Mouse (Mus musculus): ENCODE data around the gene Pde8a.
A peak's percentile ranks its signal among the peaks of the same experiment; 100 is the strongest.

Pde8a gene

DNA sequence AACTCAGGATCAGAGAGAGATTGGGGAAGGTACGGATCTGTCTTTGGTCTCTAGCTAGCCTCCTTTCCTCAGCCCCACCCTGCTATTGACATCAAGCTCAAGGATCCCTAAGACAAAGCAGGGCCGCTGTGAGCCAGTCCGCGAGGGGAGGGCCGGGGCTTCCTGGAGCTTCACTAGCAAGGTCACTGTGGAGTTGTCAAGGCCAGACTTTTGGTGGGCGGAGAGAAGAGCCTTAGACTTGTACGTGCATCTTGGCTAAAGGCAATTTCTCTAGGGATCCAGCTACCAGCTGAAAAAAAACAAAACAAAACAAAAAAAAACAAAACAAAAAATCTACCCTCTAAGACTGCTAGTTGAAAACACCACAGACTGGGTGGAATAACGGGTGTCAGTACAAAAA lies 1.6 kb upstream of the Pde8a start:
- DNase-seq: peak in 1 of 2 experiments; percentile 14

DNA sequence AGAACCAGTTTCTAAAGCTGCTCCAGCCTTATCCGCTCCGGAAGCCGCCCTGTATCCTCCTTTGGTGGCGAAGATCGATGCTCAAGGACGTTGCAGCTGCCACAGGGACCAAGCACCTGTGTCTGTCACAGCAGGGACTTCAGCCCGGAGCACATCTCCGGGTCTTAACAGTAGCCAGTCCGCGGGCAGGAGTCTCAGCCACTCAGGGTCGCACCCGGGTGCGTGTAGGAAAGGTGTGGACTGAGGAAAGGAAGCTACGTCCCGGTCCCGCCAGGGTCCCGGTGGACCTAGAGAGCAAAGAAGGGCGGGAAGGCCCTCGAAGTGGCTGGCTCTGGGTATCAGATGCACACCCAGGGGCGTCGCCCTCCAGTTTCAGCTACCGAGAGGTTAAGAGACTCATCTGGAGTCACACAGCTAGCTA lies 1.1 kb upstream of the Pde8a start:
- peak; percentile 72 to 80 for DNase-seq

DNA sequence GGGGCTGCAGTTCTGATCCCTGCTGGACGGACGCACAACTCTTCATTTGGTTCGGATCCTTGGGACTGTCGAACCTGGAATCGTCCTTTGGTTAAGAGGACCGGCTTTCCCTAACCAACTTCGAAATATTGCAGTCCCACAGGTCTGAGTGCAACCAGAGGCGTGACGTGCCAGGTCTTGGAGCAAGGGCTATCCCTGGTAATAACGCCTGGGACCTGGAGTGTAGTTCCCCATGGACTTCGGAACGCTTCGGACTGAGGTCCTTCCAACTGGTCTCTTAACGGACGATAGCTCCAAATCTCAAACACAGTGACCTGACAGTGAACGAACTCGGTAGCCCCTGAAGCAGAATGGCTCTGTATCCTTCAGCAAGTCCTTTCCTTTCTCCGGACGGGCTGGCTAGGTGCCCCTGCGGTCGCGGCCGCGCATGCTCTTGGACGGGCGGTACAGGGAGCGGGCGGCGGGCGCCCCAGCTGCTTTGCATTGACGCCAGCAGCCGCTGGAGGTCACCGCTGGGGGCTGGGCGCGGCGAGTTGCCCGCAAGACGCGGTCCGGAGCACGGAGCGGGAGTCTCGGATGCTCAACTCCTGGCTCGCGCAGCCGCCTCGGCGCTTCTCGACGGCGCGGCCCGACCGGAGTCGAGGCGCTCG lies 574 bp upstream of the Pde8a start:
- DNase-seq: peak; percentile 93 to 96

DNA sequence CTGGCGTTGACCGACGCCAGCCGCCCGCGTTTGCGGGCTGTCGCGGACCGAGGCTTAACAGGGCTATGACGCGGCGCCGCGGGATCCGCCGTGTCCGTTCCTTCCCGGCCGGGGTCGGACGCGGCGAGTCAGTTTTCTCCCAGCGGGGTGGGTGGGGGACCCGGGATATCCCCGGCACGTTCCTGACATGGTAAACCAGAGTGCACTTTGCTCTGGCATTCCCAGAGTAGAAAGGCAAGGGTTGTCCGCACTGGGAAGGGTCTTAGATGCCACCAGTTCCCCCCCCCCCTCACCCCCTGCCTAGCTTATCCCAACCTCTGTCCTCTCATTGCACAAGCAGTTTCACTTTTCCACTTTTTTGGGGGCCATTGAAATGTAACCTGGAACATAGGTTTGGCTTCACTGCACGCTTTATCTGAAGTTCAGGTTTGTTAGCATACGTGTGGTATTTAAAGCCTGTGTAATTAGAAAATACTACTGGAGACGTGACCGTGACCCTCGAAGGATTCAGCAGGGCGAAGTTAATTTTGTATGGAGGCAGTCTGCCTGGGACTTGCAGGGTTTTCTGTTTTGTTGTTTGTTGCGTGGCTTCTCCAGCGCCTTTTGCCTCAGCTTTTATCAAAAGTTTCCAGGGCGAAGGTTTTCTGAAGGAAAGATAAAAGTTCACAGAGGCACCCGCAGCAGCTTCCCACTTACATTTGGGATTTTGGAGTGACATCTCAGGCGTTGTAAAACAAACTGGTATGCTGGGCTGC lies 934 bp downstream of the Pde8a start:
- DNase-seq: no peak

DNA sequence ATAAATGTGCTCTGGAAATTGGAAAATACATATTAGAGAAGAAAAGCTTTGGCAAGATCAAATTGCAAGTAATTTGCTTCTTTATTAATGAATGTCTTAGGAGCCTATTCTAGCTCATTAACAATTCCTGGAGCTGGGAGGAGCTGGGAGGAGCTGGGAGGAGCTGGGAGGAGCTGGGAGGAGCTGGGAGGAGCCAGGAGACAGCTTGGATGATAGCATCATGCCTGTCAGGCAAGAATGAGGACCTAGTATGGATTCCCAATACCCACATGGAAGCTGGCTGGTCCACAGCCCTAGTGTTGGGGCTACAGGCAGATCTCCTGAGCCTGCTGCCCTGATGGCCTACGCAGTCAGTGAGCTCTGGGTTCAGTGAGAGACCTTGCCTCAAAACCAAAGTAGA lies 2.6 kb downstream of the Pde8a start:
- DNase-seq: no peak

DNA sequence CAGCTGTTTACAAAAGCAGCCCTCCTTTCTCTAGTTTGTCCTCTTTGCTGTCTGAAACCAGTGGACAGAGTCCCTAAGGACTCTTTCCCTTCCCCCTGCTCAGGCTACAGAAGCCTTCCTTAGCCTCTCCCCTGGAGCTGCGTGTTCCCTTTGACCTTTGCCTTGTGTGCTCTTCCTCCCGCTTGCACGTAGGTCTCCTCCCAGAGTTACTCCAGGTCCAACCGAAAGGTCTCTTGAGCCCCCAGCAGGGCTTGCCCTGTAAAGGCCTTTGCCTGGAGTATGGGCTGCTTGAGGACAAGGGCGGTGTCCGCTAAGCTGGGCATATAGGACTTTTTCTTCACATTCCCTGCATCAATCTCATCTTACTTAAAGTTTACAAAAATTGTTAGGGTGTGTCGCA lies 5.9 kb downstream of the Pde8a start:
- no peak for DNase-seq

DNA sequence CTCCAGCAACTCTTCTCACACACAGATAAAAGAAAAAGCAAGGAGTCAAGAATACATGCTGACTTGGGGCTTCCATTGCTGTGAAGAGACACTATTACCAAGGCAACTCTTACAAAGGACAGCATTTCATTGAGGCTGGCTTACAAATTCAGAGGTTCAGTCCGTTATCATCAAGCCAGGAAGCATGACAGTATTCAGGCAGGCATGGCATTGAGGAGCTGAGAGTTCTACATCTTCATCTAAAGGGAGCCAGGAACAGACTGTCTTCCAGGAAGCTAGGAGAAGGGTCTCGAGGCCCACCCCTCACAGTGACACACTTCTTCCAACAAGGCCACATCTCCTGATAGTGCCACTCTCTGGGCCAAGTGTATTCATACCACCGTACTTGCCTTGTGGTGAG lies 7.0 kb downstream of the Pde8a start:
- DNase-seq: no peak

DNA sequence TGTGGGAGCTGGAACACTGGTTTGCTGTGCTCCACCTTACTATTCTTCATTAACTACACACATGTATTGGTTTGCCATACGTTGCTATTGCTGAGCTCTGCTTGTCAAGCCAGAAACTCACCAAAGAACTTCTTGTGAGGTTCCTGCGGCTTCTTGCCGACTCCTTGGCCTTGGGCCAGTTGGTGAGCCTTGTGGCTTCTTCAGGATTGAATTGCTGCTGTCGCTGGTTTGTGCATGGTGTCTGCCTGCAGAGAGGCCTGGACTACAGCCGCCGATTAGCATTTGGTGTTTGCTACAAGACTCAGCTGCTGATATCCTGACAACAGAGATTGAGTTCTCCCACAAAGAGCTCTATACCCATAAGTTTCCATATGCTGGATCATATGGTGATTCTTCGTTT lies 10.9 kb downstream of the Pde8a start:
- DNase-seq: no peak

DNA sequence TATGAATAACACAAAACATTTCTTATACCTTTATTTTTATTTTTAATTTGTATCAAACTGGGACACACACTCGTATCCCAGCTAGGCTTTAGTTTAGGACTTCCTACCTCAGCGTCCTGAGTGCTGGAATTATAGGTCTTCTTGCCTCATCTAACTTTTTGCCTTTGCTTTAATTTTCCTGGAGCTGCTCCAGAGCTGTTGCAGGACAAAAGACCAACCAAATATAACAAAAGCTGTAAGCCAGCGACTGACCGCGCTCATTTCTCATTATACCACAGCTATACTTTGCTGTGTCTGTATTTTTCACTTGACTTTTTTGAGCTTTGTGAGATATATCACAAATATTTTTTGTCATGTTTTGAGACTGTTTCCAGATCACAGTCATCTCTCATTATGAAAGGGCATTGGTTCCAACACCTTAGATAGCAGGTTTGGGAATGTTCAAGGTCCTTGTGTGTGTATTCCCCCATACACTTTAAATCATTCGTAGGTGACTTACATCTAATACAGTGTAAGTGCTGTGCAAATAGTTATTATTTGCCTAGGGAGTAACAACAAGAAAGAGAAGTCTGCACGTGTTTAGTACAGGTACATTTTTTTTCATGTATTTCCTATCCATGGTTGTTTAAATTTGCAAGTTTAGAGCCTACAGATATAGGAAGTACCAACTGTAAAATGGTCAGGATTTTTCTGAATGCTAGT lies 16.8 kb downstream of the Pde8a start:
- DNase-seq: no peak

DNA sequence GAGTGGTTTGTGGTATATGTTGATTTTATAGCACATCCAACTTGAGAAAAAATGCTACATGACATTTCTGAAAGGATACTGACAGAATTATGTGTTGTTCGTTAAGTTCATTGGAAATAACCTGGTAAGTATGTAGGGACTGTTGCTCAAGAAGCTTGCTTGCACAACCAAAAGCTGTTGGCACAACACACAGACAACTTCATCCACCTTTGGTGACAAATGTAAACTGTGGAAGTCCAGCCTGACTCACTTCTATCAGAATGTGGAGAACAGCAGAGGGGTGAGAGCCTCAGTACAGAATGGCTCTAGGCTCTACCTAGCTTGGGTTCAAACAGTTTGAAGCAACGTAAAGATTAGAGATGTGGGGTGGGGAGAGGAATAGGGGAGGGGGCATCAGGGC lies 19.3 kb downstream of the Pde8a start:
- DNase-seq: no peak

DNA sequence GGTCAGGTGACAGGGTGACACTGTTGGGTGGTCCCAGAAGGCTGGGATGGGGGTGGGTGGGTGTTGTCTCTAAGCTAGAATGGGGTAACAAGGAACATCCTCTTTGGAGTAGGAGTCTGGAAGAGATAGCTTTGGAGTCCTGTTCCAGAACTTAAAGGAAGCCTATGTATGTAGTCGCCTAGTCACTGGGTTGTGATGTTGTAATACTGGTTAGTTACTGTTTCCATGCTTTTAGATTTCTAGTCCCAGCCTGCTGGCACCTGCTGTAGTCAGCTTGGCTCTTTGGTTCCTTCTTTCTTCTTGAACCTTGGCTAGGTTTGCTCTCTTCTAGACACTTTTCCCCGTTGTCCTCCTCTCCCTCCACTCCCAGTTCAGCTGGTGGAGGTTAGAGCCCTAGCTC lies 21.7 kb downstream of the Pde8a start:
- no peak for DNase-seq

DNA sequence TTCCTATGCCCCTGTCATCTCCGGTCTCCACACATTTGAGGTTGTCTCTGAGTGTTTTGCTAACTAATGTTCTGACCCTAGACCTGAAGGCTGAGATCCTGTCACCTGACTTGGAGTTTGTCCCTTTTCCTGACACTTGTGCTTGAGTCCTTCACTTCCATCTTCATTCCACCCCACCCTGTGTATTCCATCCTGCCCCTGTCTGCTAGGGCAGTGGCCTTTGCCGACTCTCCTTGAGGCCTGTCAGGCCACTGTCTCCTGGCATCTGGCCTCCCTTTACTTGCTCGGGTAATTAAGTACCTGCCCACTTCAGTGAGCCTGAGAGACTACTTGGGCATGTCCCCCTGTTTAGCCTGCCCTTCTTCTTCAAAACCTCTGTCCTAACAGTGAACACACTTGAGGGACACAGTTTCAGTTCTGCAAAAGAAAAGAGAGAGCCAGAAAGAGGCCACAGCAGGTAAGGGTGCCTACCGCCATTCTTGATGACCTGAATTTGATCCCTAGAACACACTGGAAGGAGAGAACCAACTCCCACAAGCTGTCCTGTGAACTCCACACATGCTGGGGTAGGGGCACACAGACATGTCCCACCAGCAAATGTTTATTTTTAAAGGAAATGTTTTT lies 22.3 kb downstream of the Pde8a start:
- DNase-seq: no peak

DNA sequence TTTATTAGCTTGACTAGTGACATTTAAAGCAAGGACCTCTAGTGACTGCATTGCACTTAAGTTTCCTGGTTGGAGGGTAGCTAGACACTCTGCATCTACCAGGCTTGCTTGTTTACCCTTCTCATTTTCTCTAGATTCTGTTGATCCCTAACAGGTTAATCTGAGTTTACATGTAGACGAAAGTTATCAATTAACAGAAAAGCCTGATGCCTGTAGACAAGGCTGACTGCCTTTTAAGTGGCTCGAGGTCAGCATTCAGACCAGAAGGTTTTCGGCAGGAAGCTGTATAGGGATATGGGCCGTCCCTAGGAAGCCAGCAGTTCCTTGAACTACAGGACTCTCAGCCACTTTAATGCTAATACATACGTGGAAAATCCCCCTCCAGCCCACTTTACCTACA lies 30.0 kb downstream of the Pde8a start:
- no peak for DNase-seq

DNA sequence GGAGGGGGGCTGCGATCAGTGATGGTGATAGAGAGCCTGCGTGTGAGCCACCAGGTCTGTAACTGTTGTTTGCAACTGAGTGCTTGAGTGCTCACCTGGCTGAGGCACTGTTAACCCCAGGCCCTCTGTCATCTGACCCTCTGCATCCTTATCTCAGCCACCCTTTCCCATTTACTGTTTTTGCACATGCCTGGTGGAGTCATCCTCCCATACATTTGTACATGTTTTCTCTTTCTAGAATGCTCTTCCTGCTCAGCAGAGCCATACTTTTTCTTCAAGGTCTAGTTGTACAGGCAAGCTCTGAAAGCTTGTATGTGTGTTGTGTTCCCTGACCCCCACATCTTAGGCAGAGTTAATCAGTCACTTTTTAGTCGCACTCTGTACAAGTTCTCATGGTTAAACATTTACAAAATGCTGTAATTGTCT lies 36.5 kb downstream of the Pde8a start:
- no peak for DNase-seq

DNA sequence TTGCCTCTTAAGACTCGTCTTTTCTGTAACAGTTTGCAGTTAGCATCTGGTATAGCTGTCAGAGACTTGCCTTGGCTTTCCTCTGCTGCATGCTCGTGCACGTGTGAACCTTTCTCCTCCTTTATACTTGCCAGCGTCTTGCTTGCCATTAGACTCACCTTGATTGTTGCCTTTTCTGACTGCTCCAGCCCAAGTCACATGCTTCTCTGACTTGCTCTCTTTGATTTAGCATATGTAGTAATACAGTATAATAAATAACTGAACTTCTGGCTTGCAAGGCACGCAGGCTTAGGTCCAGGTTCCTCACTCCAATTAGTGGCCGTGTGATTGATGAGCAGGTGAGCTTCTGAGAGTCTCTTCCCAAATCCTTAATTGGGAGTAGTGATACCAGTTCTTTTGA lies 37.2 kb downstream of the Pde8a start:
- DNase-seq: no peak

DNA sequence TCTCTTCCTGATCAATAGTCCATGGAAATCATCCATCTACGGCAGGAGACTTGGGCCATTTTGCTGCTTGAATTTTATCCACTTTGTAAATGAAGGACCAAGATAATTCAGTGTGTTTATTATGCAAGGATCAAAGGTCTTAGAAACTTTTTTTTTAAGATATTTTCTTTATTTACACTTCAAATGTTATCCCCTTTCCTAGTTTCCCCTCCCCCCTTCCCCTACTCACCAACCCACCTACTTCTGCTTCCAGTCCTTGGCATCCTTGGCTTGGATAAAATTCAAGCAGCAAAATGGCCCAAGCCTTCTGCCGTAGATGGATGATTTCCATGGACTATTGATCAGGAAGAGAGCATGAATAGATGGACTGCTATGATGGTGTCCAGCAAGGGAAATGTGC lies 38.1 kb downstream of the Pde8a start:
- DNase-seq: no peak

DNA sequence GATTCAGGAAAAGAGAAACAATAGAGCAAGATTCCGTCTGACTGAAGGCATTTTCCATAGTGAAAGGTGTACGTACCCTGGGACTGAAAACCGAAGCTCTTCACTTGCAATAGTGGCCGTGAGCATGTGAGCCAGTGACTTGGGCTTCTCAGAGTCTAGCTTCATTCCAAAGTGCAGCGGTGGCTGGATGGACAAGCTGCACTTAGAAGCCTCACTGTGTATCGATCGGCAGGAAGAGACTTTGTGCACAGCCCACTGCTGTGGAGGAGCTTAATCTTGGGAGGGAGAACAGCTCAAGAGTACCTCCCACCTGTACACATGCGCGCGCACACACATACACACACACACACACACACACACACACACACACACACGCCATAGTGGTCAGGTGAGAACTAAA lies 39.9 kb downstream of the Pde8a start:
- no peak for DNase-seq

DNA sequence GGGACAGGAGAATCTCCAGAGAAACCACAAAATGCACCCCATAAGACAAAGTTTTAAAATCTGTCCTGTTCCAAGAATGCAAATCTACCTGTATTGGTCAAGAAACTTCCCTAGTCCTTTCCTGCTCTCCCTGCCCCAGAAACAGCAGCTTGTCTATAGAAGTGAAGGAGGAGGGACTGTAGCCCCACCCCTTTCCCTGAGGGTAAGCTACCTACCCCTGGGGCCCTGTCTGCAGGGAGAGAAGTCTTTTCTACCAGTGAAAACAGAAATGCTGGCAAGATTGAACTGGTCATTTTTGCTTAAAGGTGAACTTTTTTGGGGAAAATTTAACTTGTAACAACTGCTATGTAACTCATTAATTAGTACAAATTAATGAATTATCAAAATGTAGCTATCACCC lies 41.2 kb downstream of the Pde8a start:
- DNase-seq: no peak

DNA sequence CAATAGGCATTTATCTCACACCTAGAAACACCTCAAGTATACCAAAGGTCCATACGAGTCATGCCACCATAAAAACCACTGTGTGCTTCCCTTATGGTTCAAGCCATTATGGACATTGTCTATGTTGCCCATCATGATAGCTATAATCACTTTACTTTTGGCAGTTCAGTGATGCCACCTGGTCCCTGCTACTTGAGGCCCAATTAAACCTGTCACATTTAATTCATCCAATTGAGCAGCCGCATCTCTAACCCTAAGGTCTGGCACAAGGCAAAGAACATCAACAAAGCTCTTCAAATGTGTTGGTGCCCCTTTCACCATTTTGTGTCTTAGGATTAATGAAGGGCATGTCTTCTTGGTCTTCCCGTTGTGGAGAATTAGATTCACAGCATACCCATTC lies 42.1 kb downstream of the Pde8a start:
- DNase-seq: no peak

DNA sequence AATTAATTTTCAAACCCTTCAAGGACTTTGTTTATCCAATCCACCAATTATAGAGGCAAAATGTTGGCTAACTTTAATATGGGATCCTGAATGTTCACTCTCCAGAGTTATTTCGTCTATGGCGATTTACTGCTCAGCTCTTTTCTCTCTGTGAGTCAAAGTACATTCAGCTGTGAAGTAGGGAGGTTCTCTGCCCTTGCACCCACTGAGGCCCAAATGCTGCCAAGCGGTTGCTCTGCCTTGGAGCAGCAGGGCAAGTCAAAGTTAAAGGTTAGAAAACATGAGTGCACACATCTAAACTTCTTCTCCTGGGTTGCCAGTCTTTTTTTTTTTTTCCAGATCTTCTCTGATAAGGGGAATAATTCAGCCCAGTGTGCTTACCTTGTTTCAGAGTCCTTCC lies 43.4 kb downstream of the Pde8a start:
- DNase-seq: no peak

DNA sequence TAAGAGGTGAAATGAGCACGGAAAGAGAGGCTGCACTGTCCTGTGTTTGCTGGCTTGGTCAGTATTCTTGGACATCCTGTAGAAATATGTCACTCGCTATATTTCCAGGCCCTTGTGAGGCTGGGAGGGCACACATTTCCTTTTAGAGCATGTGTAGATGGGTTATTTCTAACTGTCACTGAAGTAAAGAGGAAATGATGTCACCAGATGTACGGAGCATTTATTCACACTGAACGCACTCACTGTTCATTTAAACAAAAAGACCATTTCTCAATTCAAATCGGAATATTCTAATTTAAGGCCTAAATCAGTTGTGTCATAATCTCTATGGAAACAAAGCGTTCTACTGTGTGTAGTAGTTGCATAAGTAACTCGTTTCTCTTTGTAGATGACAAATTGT lies 48.2 kb downstream of the Pde8a start:
- no peak for DNase-seq

DNA sequence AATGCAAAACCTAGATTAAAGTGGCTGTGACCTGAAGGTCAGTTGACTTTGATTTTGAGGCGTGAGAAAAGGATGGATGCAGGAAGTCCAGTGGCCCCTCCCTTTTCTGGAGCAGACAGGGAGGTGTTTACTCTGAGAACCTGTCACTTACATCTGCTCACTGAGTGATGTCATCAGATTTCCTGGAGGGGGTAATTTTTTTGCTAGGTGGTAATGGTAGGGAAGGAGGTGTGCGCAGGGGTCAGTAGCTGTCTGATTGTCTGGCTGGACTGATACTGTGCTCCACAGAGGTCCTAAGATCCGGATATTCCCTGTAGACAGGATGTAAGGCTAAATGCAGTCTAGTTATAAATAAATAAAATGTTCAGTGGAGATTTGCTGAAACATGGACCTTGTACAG lies 59.5 kb downstream of the Pde8a start:
- no peak for DNase-seq

DNA sequence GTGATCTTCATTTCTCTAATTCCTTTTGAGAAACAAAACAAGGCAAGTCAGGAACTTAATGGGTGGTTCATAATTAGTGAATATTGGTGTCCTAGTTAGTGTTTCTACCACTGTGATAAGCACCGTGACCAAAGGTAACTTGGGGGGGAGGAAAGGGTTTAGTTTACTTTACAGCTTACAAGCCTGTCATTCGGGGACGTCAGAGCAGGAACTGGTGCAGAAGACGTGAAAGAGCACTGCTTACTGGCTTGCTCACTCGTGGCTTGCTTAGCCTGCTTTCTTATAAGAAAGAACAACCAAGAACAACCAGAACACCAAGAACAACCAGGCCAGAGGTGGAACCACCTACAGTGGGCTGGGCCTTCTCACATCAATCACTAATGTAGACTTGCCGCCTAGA lies 65.6 kb downstream of the Pde8a start:
- no peak for DNase-seq

DNA sequence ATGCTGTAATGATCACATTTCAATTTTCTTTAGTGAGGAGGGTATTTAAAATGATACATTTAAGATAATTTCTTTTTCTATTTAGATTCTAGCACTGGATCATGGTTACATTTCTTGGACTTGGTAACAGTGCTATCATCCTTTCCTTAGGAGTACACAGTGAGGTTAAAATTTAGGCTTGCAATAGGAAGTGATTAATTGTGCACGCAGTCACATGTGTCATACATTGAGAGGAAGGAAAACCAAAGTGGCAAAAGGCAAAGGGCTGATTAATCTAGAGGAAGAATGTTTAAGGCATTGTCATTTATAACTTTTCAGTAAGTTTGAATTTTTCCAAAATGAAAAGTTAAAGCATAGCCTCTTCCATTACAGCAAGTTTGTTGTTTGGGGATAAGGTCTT lies 67.8 kb downstream of the Pde8a start:
- DNase-seq: no peak

Data from thymus, postnatal 36 days (tissue).